Mouse (Mus musculus): Measurements from ENCODE around the gene Tppp3.

Gene Tppp3

DNA sequence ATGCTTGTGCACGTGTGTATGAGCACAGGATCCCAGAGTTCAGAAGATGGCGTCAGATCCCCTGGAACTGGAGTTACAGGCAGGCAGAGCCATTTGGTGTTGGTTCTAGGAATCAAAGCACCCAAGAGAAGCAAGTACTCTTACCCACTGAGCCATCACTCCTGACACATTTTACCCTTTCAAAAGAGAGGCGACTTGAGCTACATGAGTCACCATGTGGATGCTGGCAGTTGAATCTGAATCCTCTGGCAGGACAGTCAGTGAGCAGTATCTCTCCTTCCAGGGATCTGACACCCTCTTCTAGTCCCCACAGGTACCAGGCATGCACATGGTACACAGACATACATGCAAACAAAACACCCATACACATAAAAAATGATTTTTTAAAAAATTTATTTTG is 16.8 kb upstream of the Tppp3 start:
- ATAC-seq (ENCODE audit: insufficient number of reproducible peaks, low FRiP score, low TSS enrichment): no peak

GRCm38 (mm10) chr8:105484392-105484791 is 13.1 kb upstream of the Tppp3 start:
- ATAC-seq (ENCODE audit: insufficient number of reproducible peaks, low FRiP score, low TSS enrichment): no peak

GRCm38 (mm10) chr8:105484030-105484368 is 12.7 kb upstream of the Tppp3 start:
- ATAC-seq (ENCODE audit: insufficient number of reproducible peaks, low FRiP score, low TSS enrichment): no peak

- ATAC-seq (ENCODE audit: insufficient number of reproducible peaks, low FRiP score, low TSS enrichment): no peak
Measured at GRCm38 (mm10) chr8:105483212-105484029, 12.1 kb upstream of the Tppp3 start.

DNA sequence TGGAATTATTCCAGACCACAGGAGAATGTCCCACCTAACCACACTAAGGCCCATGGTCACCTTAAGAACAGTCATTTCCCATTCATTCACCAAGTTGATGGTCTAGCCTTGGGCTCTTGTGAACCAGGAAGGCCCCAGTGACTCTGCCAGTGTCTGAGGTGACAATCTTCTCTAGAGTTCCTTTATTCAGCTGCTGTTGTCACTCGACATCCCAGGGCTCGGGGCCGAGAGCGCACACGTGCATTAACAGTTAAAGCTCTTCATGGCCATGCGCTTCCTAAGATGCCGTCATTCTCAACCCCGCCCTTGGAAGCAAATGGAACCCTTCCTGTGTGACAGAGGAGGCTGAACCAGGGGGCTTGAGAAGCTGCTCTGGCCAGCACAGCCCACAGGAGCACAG is 10.8 kb upstream of the Tppp3 start:
- no peak for ATAC-seq (ENCODE audit: insufficient number of reproducible peaks, low FRiP score, low TSS enrichment)

DNA sequence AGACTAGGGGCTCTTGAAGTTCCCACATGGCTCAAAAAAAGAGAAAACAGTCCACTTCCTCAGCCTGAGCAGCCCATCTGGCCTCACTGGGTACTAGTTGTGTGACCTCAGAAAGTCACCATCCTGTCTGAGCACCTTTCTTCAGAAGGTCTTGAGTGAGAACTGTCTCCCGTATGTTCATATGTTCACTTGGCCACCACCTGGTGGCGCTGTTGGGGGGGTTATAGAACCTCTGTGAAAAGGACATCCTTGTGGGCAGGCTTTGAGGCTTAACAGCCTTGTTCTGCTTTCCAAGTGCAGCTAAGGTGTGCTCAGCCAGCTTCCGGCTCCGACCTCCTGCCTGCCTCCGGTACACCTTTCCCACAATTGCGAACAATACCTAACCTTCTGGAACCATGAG is 10.1 kb upstream of the Tppp3 start:
- no peak for ATAC-seq (ENCODE audit: insufficient number of reproducible peaks, low FRiP score, low TSS enrichment)

DNA sequence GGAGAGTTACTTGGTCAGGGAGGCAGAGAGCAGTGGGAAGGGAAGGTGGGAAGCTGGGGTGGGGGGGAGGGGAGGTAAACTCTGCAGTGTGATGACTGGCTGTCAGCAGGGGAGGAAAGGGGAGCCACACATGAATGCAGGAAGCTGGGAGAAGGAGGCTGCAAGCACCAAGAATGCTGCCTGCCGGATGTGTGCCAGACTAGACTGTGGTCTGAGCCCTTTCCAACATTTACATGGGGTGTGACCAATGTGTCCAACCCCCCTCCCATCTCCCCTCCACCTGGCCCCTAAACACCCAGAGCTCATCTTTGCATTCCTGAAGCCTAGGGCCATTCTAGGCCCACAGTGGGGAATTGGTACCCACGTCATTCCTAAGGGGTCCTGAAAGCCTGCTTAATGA is 9.7 kb upstream of the Tppp3 start:
- no peak for ATAC-seq (ENCODE audit: insufficient number of reproducible peaks, low FRiP score, low TSS enrichment)

GRCm38 (mm10) chr8:105477792-105478191 is 6.5 kb upstream of the Tppp3 start:
- ATAC-seq (ENCODE audit: insufficient number of reproducible peaks, low FRiP score, low TSS enrichment): no peak

GRCm38 (mm10) chr8:105476628-105477413 is 5.5 kb upstream of the Tppp3 start:
- peak; percentile 49; the same call in 1 of the 2 replicates for ATAC-seq (ENCODE audit: insufficient number of reproducible peaks, low FRiP score, low TSS enrichment)

GRCm38 (mm10) chr8:105476161-105476560 is 4.8 kb upstream of the Tppp3 start:
- ATAC-seq (ENCODE audit: insufficient number of reproducible peaks, low FRiP score, low TSS enrichment): no peak

DNA sequence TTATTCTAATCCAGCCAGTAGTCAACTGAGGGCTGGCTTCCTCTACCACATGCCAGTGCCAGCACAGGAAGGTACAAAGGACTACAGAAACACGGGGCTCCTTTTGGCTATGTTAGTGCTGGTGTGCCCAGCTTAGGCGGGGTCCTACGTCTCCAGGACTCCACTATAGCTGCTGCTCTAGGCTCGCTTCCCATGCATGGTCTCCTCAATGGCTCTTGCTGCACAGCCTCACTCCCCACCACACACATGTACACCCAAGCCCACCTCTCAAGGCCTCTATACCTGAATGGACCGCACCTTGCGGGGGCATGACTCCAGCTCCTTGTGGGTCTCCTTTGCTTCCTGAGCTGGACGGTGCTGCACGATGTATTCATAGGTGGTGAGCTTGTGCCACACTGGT is 4.4 kb upstream of the Tppp3 start:
- no peak for ATAC-seq (ENCODE audit: insufficient number of reproducible peaks, low FRiP score, low TSS enrichment)

GRCm38 (mm10) chr8:105475254-105475653 is 3.9 kb upstream of the Tppp3 start:
- ATAC-seq (ENCODE audit: insufficient number of reproducible peaks, low FRiP score, low TSS enrichment): no peak

DNA sequence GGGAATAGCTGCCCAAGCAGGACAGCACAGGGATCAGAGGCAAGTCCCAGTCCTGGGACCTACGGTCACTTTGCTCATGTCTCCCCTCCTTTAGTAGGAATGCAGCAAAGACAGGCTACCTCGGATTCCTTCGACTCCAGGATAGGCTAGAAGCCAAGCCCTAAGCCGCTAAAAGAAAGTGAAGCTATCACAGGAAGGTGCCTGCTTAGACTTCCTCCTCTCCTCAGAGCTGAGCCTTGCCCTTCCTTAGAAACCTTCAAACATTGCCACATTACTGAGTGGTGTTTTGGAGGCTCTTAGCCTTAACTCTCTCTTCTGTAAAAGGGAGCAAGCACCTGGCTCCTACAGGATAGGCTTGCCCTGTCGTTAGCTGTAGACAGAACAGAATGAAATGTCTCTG is 3.4 kb upstream of the Tppp3 start:
- no peak for ATAC-seq (ENCODE audit: insufficient number of reproducible peaks, low FRiP score, low TSS enrichment)

DNA sequence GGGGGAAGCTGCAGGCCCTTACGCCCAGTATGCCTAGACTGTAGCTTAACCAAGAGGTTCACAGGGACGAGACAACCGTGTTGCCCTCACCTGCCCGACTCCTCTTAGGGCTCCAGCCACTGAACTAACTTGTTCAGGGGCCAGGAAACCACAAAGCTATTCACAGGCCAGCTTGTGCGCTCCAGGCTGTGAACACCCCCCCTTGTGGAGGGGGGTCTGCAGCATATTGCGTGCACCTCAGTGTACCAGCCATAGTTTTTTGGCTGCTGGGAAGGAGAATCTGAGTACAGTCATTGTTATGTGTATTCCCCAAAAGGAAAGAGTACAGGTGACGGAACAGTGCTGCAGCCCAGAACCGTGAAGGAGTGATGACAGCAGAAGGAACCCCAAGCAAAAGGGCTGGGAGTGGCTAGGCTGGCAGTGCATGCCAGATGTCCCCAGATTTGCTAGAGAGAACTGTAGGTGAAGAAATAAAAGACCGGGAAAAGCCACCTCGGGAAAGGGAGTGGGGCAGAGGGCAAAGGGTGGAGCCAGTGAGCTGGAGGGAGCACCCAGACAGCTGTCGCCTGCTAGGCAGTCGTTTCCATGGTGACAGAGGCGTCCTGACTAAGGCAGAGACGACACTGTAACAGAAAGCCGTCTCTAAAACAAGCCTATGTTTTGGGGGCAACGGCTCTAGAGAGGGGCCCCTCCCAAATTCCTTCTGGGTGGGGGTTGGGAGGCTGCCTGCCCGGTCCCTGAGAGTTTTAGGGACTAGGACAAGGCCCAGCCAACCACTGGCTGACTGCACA is 2.7 kb upstream of the Tppp3 start:
- no peak for ATAC-seq (ENCODE audit: insufficient number of reproducible peaks, low FRiP score, low TSS enrichment)

DNA sequence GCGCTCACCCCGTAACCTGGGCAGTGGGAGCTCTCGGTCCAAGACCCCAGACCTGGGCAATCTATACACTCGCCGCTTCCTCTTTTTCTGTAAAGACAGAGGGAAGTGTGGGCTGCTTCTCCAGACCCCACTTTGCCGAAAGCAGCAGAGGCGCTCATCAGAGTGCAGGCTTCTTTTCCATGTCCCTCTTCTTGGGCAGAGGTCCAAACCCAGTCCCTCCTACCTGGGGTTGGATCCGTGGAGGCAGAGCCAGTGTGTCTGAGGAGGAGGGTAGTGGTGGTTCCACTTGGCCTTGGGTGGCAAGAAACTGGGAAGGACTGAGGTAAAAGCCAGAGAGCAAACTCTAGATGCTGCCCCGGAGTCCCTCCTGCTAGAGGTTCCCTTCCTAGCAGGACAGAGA is 1.7 kb upstream of the Tppp3 start:
- ATAC-seq (ENCODE audit: insufficient number of reproducible peaks, low FRiP score, low TSS enrichment): no peak

- ATAC-seq (ENCODE audit: insufficient number of reproducible peaks, low FRiP score, low TSS enrichment): no peak
Measured at GRCm38 (mm10) chr8:105472414-105472932, 1.1 kb upstream of the Tppp3 start.

DNA sequence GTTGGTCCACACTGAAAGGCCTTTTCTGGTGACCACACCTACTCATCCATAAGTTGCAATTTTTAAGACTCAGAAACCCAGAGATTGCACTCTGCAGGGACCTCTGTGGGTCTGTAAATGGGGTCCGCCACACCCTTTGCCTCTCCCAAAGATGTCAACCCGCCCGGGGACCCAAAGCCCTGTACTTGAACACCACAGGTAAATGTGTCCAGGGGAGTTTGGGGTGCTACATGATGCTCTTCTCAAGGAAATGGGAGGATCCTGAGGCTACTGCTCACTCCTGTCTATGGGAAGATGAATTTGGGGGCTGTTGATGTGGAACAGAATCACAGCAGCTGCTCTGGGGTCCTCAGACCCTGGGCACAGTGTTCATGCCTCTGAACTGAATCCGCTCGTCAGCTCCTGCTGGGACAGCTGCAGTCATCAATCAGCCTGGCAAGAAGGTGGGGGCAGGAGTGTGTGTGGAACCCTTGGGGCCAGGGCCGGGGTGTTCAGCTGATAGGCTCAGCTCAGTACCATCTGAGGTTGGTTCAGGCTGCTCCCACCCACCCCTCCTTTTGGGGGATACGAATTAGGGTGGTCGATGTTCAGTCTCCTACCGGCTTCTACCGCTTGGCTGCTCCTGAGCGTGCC is 529 bp downstream of the Tppp3 start:
- no peak; the same call in 1 of the 2 replicates for ATAC-seq (ENCODE audit: insufficient number of reproducible peaks, low FRiP score, low TSS enrichment)

DNA sequence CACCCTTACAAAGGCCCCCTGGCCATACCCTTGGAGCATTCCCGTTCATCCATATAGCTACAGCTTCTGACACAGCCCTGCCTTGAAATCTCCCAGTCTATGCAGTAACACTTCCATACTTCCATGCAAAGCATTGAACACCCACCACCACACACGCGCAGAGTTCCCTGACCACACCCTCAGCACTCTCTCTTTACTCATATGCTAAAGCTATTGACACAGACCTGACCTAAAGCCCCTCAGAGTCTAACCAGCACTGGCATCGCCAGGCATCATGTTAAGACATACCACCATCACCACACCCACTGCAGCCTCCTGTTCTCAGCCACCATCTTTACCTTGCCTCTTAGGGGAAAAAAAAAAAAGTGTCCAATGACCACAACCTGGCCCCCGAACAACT is 1.1 kb downstream of the Tppp3 start:
- no peak for ATAC-seq (ENCODE audit: insufficient number of reproducible peaks, low FRiP score, low TSS enrichment)

DNA sequence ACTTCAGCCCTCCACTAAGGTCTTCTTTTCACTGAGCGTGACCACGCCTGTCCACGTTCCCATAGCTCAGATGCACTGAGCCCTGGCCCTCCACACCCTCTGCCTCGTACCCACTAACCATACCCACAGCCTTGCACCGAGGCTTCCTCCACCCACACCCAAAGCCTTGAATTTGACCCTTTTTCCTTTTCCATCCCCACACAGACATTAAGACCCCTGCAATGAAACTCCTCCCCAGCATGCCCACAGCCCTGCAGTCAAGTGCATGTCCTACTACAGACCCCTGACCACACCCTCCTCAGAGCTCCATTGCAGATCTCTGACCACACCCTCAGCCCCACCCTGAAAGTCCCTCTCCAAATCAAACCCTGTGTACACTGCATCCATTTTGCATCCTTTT is 1.5 kb downstream of the Tppp3 start:
- no peak for ATAC-seq (ENCODE audit: insufficient number of reproducible peaks, low FRiP score, low TSS enrichment)

DNA sequence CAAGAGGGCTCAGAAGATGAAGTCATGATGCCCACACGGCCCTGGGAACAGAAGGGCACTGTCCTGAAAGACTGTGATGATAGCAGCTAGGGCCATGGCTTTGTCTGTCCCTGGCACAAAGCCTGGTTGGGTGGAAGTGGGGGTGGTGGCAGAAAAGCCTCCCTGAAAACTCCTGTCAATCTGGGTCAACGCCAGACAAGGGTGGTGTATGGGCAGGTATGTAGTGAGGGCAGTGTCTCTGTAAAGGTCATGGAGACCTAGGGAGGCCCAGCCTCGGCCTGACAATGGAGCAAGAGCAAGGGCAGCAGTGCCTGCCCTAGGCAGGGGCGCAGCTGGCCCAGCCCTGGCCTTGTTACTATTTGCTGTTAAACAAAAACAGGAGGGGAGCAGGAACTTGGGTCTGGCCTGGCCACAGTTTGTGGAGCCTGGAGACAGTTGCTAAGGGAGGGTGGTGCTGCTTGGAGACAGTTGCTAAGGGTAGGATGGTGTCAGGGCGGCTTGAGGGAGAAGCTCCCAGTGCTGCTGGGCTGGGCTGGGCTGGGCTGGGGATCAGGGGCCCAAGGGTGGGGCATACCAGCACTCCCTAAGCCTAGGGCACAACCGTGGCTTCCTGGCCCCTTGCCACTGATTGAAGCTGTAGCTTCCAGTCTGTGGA is 2.2 kb downstream of the Tppp3 start:
- no peak for ATAC-seq (ENCODE audit: insufficient number of reproducible peaks, low FRiP score, low TSS enrichment)

Data from cerebellum, adult (tissue).